Mouse (Mus musculus): Measurements from ENCODE around the gene Lfng. TPM values are rescaled to one million over a fixed set of nuclear protein-coding genes. Genes with fewer than 3 reads are reported as not detected.

Gene Lfng
- polyA plus RNA-seq (2012): 2.6 and 3.7 TPM in 2 replicates

DNA sequence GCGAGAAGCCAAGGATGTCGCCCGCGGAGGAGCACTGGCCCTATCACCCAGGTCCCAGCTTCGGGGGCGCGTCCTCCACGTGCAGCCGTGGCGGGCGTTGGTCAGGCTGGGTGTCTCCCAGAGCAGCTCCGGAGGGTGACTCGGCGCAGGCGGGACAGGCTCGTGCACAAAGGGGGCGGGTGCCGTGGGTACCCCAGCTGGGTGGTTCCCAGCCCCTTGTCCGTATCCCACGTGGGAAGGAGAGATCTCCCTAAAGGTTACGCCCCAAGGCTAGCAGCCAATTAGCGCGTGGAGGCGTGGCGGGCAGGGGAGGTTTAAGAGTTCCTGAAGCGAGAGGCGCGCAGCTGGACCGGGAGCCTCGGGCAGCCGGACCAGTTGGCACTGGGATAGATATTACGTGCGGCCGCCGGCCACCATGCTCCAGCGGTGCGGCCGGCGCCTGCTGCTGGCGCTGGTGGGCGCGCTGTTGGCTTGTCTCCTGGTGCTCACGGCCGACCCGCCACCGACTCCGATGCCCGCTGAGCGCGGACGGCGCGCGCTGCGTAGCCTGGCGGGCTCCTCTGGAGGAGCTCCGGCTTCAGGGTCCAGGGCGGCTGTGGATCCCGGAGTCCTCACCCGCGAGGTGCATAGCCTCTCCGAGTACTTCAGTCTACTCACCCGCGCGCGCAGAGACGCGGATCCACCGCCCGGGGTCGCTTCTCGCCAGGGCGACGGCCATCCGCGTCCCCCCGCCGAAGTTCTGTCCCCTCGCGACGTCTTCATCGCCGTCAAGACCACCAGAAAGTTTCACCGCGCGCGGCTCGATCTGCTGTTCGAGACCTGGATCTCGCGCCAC, at the start of gene Lfng:
Gene Lfng (plus strand): TSS at position 320 of the 835 bp plus-strand sequence.
- Histone ChIP-seq H3K4me3 (replicated peaks) (peak within 1 kb of the TSS; percentile 83), H3K9me3 (ENCODE audit: control insufficient read depth, low read length) (peaks cover 9% of the 10 kb centered on the region; the same call in 1 of the 2 replicates), H3K36me3 (ENCODE audit: control insufficient read depth) (peaks cover 28% of the 10 kb centered on the region), H3K4me1 (ENCODE audit: control insufficient read depth) (peaks cover 79% of the 10 kb centered on the region), H3K27me3 (ENCODE audit: control insufficient read depth) (peaks cover 91% of the 10 kb centered on the region)
- TF ChIP-seq GATA1 (IDR thresholded peaks at IDR 0.05; ENCODE audit: low read length): no peak
- TF ChIP-seq TAL1 (IDR thresholded peaks at IDR 0.05; ENCODE audit: low read length): no peak

DNA sequence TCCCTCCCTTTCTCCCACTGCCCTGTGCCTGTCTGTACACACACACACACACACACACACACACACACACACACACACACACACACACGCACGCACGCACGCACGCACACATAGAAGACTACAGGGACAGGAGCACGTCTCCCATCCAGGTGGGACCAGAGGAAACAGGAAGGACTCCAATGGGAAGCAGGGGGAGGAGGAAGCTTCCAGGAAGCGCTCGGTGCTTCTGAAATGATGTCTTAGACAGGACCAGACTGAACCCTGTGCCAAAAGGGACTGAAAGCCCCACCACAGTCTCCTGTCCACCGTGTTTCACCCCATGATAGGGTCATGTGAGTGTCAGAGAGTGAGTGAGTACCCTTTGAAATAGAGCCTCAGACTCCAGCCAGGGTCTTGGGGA, 44.5 kb upstream of the Lfng start:
- Histone ChIP-seq H3K9me3 (ENCODE audit: control insufficient read depth, low read length) (no peaks in the 10 kb centered on the region), H3K4me1 (ENCODE audit: control insufficient read depth) (peaks cover 52% of the 10 kb centered on the region), H3K36me3 (ENCODE audit: control insufficient read depth) (no peaks in the 10 kb centered on the region), H3K4me3 (replicated peaks) (no peak overlapping the region), H3K27me3 (ENCODE audit: control insufficient read depth) (peaks cover 2% of the 10 kb centered on the region)
- no peak for TF ChIP-seq TAL1 (IDR thresholded peaks at IDR 0.05; ENCODE audit: low read length)
- TF ChIP-seq GATA1 (IDR thresholded peaks at IDR 0.05; ENCODE audit: low read length): no peak

DNA sequence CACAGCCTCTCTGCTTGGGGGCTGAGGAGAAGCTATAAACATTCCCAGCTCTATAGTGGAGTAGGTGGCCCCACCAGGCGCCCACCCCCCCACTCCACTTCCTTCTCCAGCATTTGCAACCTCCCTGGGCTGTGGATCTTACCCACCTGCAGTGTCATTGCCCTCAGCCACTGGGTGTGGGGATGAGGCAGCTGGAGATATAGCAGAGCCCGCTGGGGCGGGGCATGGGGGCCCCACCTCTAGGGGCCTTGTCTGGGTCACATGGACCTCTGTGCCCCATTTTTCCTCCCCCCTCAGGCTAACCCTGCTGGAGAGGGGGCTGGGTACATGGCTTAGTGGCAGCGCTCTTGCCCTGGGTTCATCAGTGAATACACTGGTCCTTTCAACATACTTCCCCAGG, 42.2 kb upstream of the Lfng start, which contains the start of gene Grifin:
Gene Grifin (minus strand): TSS at position 176 of the 400 bp plus-strand sequence.
- Histone ChIP-seq H3K27me3 (ENCODE audit: control insufficient read depth) (peaks cover 2% of the 10 kb centered on the region), H3K4me1 (ENCODE audit: control insufficient read depth) (peaks cover 63% of the 10 kb centered on the region), H3K4me3 (replicated peaks) (peak within 1 kb of the TSS; percentile 52), H3K36me3 (ENCODE audit: control insufficient read depth) (no peaks in the 10 kb centered on the region), H3K9me3 (ENCODE audit: control insufficient read depth, low read length) (no peaks in the 10 kb centered on the region)
- TF ChIP-seq GATA1 (IDR thresholded peaks at IDR 0.05; ENCODE audit: low read length) (no peak), TAL1 (IDR thresholded peaks at IDR 0.05; ENCODE audit: low read length) (no peak)

DNA sequence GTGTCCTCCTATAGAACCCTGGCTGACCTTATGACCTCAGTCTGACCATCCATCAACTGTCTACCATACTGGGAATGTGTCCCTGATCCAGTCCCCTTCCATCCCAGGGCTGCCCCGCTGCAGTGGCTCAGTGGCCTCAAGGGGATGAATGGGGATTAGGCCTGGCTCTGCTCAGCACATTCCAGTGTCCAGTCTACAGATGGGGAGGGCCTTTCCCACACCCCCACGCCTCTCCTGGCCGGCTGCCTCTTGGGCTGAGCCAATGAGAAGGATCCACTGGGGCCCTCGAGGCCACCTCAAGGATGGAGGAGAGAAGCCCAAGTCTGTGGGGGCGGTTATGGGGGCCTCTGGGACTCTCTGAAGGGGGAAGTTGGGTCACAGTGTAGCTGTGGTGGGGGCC, 41.7 kb upstream of the Lfng start:
- H3K4me1 ChIP-seq (ENCODE audit: control insufficient read depth): peaks cover 63% of the 10 kb centered on the region
- no peaks in the 10 kb centered on the region for H3K9me3 ChIP-seq (ENCODE audit: control insufficient read depth, low read length)
- TF ChIP-seq GATA1 (IDR thresholded peaks at IDR 0.05; ENCODE audit: low read length): no peak
- TF ChIP-seq TAL1 (IDR thresholded peaks at IDR 0.05; ENCODE audit: low read length): no peak
- H3K36me3 ChIP-seq (ENCODE audit: control insufficient read depth): no peaks in the 10 kb centered on the region
- H3K4me3 ChIP-seq (replicated peaks): no peak overlapping the region
- H3K27me3 ChIP-seq (ENCODE audit: control insufficient read depth): peaks cover 2% of the 10 kb centered on the region

DNA sequence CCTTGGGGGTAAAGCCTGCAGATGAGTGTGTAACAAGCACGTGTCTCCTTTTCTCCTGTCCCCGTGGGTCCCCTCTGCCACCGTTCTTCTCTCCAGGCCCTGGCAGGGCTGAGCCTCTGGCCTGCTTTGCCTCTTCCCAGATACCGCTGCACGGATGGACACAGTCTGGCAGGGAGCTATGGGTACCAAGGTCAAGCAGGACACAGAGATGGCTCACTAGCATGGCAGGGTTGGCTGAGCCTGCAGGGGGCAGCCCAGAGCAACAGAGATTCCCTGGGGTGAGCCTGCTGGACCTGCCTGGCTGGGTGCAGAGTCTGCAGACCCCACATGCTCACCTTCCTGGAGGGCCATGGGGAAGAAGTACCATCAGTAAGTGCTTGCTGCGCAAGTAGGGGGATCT, 41.3 kb upstream of the Lfng start:
- Histone ChIP-seq H3K9me3 (ENCODE audit: control insufficient read depth, low read length) (no peaks in the 10 kb centered on the region), H3K27me3 (ENCODE audit: control insufficient read depth) (peaks cover 2% of the 10 kb centered on the region), H3K4me1 (ENCODE audit: control insufficient read depth) (peaks cover 63% of the 10 kb centered on the region), H3K4me3 (replicated peaks) (no peak overlapping the region), H3K36me3 (ENCODE audit: control insufficient read depth) (no peaks in the 10 kb centered on the region)
- TF ChIP-seq GATA1 (IDR thresholded peaks at IDR 0.05; ENCODE audit: low read length) (no peak), TAL1 (IDR thresholded peaks at IDR 0.05; ENCODE audit: low read length) (no peak)

DNA sequence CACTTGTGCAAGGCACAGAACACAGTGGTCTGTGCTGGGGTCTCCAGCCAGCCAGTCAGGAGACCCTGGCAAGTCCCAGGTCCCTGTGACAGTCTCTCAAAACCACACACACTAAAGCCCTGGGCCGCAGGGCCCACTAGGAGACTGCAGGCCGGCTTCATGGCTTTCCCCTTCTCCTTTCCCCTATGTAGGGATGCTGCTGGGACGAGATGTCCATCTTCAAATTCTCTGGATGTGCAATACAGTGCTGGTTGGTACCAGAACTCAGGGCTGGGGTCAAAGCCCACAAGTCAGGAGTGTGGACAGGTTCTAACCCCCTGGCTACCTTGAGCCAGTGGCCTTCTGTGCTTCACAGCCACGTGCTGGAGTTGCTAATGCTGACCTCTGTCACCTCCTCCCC, 40.8 kb upstream of the Lfng start:
- Histone ChIP-seq H3K36me3 (ENCODE audit: control insufficient read depth) (no peaks in the 10 kb centered on the region), H3K9me3 (ENCODE audit: control insufficient read depth, low read length) (no peaks in the 10 kb centered on the region), H3K4me1 (ENCODE audit: control insufficient read depth) (peaks cover 63% of the 10 kb centered on the region), H3K27me3 (ENCODE audit: control insufficient read depth) (peaks cover 2% of the 10 kb centered on the region), H3K4me3 (replicated peaks) (no peak overlapping the region)
- TF ChIP-seq TAL1 (IDR thresholded peaks at IDR 0.05; ENCODE audit: low read length): no peak
- TF ChIP-seq GATA1 (IDR thresholded peaks at IDR 0.05; ENCODE audit: low read length): no peak

DNA sequence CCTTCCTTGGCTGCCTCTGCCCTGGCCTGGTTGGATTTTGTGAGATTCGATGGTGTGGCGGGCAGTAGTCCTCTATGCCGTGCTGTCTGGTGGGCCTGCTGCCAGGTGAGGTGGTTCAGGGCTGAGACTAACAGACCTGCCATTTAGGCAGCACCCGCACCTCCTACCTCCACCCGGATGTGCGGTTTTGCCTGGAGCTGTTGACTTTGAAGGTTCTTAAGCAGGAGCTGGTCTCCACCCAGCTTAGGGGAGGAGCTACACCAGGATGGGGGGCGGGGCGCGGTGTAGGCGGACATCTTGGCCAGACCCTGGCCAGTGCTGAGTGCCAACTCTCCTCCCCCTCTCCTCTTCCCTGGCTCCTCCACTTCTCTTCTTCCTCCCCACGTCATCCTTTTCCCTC, 39.8 kb upstream of the Lfng start:
- peaks cover 62% of the 10 kb centered on the region for H3K4me1 ChIP-seq (ENCODE audit: control insufficient read depth)
- no peaks in the 10 kb centered on the region for H3K36me3 ChIP-seq (ENCODE audit: control insufficient read depth)
- H3K27me3 ChIP-seq (ENCODE audit: control insufficient read depth): peaks cover 2% of the 10 kb centered on the region; the same call in 1 of the 2 replicates
- H3K9me3 ChIP-seq (ENCODE audit: control insufficient read depth, low read length): no peaks in the 10 kb centered on the region
- H3K4me3 ChIP-seq (replicated peaks): peak overlapping the region; percentile 46
- TF ChIP-seq GATA1 (IDR thresholded peaks at IDR 0.05; ENCODE audit: low read length) (no peak), TAL1 (IDR thresholded peaks at IDR 0.05; ENCODE audit: low read length) (no peak)

DNA sequence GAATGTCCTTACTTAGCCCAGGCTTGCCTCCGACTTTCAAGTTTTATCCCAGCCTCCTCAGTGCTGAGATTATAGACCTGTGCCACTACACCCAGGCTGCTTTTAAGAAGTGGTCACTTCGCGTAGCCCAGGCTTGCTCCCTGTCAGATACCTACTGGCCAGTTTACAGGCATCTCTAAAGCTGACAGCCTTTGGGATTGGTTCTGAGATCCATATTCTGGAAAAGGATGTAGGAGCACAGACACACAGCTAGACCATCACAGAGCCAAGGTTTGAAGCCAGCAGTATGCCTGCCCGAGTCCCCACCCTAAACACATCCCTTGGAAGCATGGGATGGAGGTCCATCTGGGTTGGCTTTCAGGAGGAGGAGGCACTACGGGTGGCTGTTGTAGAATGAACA, 39.4 kb upstream of the Lfng start:
- no peaks in the 10 kb centered on the region for H3K9me3 ChIP-seq (ENCODE audit: control insufficient read depth, low read length)
- H3K4me1 ChIP-seq (ENCODE audit: control insufficient read depth): peaks cover 60% of the 10 kb centered on the region
- peaks cover 2% of the 10 kb centered on the region; the same call in 1 of the 2 replicates for H3K27me3 ChIP-seq (ENCODE audit: control insufficient read depth)
- TF ChIP-seq GATA1 (IDR thresholded peaks at IDR 0.05; ENCODE audit: low read length) (no peak), TAL1 (IDR thresholded peaks at IDR 0.05; ENCODE audit: low read length) (no peak)
- H3K36me3 ChIP-seq (ENCODE audit: control insufficient read depth): no peaks in the 10 kb centered on the region
- H3K4me3 ChIP-seq (replicated peaks): peak overlapping the region; percentile 46

DNA sequence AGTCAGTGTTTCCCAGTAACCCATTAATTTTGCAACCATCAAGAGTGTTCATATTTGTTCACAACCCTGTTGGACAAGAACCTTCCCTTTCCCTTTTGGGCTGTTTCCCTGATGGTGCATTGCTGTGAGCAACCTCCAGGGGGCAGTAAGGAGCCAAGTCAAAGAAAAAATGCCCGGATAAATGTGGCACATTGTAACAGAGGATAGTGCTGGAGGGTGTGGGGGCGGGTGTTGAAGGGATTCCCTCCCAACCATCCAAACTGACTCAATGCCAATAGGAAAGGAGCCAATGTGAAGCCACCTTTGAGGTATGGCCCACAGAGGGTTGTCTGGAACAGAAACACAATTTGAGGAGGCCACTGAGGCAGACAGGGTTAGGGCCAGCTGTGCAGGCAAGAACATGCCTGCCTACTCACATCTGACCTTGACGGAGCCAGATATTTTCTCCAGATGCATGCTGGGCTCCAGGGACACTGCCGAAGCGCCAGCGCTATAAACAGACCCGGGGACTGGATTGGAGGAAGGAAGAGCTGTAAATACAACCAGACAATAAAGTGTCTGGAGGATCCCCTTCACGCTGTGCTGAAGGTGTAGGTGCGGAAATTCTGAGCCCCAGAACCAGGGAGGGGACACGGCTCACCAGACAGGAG, 38.7 kb upstream of the Lfng start:
- H3K4me1 ChIP-seq (ENCODE audit: control insufficient read depth): peaks cover 53% of the 10 kb centered on the region
- H3K9me3 ChIP-seq (ENCODE audit: control insufficient read depth, low read length): no peaks in the 10 kb centered on the region
- peaks cover 2% of the 10 kb centered on the region; the same call in 1 of the 2 replicates for H3K27me3 ChIP-seq (ENCODE audit: control insufficient read depth)
- no peak for TF ChIP-seq GATA1 (IDR thresholded peaks at IDR 0.05; ENCODE audit: low read length)
- no peak for TF ChIP-seq TAL1 (IDR thresholded peaks at IDR 0.05; ENCODE audit: low read length)
- H3K4me3 ChIP-seq (replicated peaks): no peak overlapping the region
- H3K36me3 ChIP-seq (ENCODE audit: control insufficient read depth): no peaks in the 10 kb centered on the region

All from erythroblast, embryonic 14.5 days (primary cell).